Mouse (Mus musculus): Measurements from ENCODE around the gene Crls1.

The Crls1 gene

DNA sequence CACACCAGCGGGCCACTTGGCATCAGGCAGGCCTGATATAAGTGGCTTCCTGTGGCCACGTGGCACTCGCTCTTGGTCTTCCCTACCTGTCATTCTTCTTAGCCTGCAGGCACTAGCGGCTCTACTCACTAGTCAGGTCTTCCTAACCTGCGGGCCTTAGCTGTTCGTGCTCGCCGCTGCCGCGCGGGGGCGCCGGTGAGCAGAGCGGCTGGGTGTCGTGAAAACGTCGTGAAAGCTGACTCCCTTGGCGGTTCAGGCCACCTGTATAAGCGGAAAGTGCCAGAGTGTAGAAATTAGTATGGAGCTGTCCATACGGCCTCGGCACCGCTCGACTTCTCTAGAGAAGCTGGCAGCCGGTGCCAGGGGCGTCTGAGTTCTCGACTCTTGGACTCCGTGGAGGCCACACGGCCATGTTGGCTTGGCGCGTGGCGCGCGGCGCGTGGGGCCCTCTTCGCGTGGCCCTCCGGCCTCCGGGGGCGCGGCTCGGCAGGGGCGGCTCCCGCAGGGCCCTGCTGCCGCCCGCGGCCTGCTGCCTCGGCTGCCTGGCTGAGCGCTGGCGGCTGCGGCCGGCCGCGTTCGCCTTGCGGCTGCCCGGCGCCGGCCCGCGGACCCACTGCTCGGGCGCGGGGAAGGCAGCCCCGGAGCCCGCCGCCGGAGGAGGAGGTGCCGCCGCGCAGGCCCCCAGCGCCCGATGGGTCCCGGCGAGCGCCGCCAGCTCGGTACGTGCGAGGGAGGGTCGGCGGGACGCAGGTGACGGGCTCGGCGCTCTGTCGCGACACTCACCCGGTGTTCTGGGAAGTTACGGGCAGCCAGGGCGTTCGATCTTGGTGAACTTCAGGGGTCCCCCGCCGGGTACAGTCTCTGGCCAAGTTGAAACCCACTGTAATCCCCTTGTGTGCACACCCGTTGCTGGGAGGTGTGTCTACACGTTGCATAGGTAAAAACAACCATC is at the start of gene Crls1:
Gene Crls1, plus strand, starts transcription at position 260 of the 952 bp plus-strand sequence.
- DNase-seq (ENCODE audit: low spot score in 2 of 2), result peak; percentile 94 to 99

DNA sequence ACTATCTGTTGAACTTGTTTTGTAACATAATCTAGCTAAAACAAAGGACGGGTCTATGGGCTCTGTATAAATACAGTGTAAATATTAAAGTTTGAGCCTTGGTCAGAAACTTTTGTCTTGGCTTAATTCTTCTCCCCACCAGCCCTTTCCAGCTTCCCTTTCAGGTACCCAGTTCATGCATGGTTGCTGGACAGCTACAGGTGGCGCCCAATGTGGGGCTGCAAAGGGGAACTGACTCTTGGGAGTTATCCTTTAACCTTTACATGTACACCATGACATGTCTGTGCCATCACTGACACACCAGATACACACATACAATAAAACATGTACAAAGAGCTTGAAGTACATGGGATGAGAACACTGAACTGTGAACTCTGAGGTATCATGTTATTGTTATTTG is 43.5 kb upstream of the Crls1 start:
- no peak for DNase-seq (ENCODE audit: low spot score in 2 of 2)

DNA sequence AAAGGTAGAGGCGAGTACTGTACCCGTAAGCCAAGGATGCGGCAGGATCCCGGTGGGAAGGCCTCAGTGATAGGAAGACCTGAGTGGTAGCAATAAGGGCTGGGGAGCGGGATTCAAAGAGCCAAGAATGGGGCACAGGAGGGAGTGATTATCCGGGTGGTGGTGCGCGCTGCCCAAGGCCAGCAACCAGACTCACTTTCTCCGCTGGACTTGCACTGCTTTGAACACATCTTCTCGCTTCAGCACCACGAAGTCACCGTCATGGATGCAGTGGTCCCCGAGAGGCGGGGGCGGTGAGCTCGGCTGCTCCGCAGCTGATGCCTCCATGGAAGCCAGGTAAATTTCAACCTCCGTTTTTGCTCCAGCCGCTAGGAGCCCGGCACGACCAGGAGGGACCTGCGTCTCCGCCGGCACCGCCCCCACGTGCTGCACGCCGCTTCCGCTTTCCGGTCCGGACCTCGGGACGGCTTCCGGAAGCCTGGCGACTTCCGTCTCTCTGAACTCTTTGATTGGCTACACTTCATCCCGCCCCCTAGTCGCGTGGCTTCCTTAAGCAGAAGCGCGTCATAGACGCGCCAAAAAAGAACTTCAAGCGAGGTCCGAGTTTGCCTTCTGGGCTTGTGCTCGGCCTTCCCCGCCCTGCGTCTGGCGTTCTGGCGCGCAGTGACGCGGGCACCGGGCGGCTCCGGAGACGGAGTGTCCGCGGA is 30.7 kb upstream of the Crls1 start, which contains the start of the genes Trmt6 and Mcm8:
Gene Trmt6, minus strand, starts transcription at position 448 of the 707 bp plus-strand sequence.
Gene Mcm8, plus strand, starts transcription at position 534 of the 707 bp plus-strand sequence.
- DNase-seq (ENCODE audit: low spot score in 2 of 2), result peak; percentile 85 to 86

- no peak for DNase-seq (ENCODE audit: low spot score in 2 of 2)
These were observed 5.4 kb upstream of the Crls1 start for GRCm38 (mm10) chr2:132841071-132841470.

- no peak for DNase-seq (ENCODE audit: low spot score in 2 of 2)
These were observed 1.1 kb downstream of the Crls1 start for GRCm38 (mm10) chr2:132847581-132847980.

GRCm38 (mm10) chr2:132848361-132848760 is 1.9 kb downstream of the Crls1 start:
- no peak for DNase-seq (ENCODE audit: low spot score in 2 of 2)

DNA sequence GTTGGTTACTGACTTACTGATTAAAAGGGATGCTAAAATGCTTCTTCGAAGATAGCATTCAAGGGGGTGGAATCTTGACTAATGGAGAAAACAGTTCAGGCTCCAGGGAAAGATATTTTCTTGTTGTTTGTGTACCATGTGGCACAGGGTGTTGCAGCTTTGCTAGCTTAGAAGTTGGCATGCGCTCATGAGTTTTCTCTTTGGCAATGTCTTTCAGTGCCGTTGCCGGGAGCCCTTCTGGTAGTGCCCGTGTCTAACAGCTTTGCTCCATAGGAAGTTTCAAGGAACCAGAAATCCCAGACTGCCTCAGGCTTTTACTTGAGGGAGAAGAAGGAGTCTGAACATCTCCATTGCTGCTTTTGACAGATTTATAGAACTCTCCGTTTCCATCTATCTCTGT is 2.7 kb downstream of the Crls1 start:
- no peak for DNase-seq (ENCODE audit: low spot score in 2 of 2)

DNA sequence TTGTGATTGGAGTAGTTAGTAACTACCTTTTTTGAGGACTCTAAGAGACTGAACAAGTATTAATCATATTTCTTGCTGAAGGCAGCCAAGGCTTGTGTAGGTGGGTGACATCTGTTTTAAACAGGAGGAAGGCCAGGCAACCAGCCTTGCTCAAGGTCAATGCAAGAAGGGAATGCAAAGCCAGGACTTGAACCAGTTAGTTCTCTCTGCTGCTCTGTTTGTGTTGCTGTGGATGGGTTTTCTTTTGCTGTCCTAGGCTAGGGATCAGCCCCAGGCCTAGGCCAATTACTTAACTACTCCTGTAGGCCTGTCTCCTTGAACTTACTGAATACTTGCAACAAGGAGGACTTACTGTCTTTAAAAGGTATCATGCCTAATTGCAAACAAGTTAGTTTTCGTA is 6.6 kb downstream of the Crls1 start:
- DNase-seq (ENCODE audit: low spot score in 2 of 2), result no peak

DNA sequence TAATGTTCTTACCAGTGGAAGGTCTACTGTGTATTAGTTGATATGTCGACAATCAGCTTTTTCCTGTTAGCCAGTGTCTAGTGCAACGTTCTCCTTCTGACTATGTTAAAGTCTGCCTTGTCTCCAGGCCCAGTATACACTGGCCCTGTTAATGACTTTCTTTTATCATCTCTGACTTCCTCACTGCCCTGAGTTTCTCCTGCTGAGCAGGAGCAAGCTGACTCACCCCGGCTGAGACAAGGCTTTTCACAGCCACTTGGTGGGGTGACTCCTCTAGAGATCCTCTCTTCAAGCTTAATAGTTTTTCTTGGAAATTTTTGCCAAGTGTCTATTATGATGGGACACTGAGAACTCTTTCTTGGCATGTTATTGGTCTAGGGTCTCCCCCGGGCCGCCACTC is 9.9 kb downstream of the Crls1 start:
- DNase-seq (ENCODE audit: low spot score in 2 of 2), result no peak

DNA sequence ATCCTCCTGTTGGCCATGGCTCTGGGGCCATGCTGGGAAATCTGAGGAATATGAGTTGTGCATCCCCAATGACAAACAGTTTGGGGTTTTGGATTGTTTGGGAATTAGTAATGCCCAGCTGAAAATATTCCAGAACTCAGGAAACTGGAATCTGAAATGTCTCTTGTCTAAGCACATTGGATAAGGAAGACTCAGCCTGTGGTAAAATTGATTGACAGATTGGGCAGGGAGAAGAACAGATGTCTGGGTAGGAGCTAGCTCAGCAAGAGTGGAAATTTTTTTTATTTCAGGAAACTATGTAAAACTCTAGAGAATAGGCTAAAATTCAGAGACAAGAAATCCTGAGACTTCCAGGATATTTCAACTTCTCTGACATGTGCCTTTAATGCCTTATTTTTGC is 14.0 kb downstream of the Crls1 start:
- no peak for DNase-seq (ENCODE audit: low spot score in 2 of 2)

DNA sequence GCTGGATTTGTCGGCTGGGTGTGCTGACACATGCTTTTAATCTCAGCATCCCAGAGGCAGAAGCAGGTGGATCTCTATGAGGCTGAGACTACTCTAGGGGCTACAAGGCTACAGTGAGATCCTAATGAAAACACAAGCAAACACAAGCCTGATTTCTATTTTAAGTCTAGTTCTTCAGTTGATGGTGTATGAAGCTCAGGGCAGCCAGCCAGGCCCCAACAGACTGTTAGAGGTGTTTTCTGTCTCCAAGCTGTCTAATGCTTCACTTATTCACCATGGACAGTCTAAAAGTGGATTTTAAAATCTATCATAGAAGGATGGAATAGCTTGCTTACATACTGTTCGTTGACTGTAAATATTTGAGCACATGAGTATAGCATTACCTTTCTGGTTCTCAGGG is 15.0 kb downstream of the Crls1 start:
- no peak for DNase-seq (ENCODE audit: low spot score in 2 of 2)

DNA sequence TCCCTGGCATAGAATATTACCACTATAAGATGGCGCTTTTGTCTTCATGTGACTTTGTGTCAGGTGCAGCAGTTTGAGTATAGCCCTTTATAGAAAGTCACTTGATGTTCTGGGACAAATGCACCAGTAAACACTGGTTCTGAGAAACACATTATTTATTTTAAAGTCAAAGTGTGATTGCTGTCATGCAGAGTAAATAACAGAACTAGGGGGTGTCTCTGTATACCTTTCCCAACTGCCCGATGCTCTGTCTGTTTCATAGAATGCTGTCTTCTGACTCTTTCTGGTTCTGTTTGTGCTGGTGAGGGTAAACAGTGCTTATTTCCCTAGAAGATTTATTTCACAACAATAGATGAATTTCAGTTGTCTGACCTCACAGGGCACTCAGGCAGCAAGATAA is 16.9 kb downstream of the Crls1 start:
- no peak for DNase-seq (ENCODE audit: low spot score in 2 of 2)

DNA sequence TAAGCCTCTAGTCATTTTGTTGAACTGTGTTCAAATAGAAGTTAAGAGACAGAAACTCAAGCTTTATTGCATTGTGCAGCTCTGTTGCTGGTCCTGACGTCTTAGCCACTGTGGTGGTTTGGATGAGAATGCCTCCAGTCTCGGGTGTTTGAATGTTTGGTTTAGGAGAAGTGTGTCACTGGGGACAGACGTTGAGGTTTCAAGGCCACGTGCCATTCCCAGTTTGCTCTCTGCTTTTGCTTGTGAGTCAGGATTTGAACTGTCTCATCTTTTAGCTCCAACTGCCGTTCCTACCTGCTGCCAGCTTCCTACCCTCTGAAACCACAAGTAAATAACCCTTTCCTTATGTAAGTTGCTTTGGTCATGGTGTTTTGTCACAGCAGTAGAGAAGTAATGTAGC is 21.1 kb downstream of the Crls1 start:
- no peak for DNase-seq (ENCODE audit: low spot score in 2 of 2)

DNA sequence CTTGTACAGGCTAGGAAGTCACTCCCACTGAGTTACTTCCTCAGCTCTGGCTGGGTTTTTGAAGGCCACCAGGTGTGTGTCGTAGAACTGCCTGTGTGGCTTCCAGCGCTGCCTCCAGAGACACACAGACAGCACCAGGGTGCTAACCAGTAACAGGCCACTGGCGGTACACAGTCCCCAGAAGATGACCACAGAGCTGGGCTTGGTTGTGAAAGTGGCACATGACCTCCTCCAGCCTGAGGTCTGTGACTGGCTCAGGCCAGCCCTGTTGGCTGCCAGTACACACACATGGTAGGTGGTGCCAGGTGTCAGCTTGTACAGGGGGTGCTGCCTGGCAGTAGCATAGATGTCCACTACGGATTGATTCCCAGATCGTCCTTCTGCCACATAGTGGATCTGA is 23.2 kb downstream of the Crls1 start:
- no peak for DNase-seq (ENCODE audit: low spot score in 2 of 2)

GRCm38 (mm10) chr2:132870286-132870685 is 23.8 kb downstream of the Crls1 start:
- DNase-seq (ENCODE audit: low spot score in 2 of 2), result no peak

DNA sequence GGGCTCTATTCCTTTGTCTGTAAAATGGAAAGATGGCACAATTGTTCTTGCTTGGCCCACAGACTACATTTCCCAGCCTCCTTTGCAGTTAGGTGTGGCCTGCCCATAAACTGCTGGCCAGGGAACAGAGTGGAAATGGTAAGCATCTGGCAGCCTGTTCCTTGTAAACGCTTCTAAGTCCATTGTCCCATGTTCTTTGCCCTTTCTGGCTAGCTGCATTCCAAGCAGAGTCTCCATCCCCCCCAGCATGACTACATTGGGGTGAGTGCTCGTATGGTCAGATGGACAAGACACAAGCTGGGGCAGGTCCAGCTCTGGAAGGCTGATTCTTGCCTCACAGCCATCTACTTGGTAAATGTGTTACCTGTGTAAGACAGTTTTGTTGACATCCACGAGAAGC is 25.2 kb downstream of the Crls1 start:
- no peak for DNase-seq (ENCODE audit: low spot score in 2 of 2)

DNA sequence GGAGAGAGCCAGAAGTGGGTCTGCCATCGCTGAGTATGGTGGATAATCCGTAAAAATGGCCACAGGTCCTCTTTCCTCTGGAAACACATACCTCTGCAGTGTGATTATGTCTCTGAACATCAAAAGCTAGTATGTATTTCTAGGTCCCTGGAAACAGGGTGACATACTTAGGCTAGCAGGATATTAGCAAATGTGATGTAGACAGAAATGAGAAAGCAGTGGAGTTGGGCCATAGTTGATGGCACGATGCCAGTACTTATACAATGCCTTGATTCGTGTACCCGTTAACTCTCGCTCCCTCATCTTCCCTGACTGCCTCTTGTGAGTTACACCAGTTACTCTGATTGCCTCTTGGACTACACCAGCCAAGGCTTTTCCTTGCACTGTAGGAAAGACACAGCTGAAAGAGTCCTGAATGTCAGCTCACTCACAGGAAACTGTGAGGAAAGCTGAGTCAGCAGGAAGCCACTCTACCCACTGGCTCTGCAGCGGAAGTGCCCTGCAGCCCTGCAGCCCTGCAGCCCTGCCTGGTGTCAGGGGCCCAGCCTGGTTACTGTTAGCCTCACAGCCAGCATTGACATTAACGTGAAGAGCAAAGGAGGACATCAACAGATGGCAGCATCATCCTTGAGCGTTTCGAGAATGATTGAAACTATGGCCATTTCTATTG is 27.3 kb downstream of the Crls1 start:
- peak in 1 of 2 experiments; percentile 12 for DNase-seq (ENCODE audit: low spot score in 2 of 2)

- no peak for DNase-seq (ENCODE audit: low spot score in 2 of 2)
These were observed 30.5 kb downstream of the Crls1 start for GRCm38 (mm10) chr2:132876991-132877390.

DNA sequence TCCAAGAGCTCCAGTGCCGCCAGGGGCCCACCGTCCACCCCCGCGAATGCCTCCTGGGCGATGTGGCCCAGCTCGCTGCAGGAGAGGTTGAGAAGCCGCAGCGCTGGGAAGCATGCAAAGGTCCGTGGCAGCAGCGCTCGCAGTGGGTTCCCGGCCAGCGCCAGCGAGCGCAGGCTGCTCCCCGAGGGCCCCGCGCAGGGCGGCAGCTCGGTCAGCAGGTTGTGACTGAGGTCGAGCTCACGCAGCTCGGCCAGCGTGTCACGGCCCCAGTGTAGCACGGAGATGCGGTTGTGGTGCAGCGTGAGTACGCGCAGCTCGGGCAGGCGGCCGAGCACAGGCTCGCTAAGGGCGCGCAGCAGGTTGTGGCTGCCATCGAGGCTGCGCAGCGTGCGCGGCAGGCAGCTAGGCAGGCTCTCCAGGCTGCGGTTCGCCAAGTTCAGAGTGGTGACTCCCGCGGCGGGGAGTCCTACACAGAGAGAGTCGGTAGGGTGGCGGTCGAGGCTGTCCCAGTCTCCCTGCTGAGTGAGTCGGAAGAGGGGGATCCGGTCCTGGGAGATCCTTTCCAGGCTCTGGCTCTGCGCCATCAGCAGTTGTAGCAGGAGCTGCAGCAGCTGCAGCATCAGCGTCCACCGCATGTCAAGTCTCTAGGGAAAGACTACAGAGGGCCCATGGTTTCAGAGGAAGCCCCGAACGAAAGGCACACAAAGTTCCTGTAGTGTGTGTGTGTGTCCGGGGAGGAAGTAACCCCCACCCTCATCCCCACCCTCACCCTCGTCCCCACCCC is 33.0 kb downstream of the Crls1 start:
- no peak for DNase-seq (ENCODE audit: low spot score in 2 of 2)

DNA sequence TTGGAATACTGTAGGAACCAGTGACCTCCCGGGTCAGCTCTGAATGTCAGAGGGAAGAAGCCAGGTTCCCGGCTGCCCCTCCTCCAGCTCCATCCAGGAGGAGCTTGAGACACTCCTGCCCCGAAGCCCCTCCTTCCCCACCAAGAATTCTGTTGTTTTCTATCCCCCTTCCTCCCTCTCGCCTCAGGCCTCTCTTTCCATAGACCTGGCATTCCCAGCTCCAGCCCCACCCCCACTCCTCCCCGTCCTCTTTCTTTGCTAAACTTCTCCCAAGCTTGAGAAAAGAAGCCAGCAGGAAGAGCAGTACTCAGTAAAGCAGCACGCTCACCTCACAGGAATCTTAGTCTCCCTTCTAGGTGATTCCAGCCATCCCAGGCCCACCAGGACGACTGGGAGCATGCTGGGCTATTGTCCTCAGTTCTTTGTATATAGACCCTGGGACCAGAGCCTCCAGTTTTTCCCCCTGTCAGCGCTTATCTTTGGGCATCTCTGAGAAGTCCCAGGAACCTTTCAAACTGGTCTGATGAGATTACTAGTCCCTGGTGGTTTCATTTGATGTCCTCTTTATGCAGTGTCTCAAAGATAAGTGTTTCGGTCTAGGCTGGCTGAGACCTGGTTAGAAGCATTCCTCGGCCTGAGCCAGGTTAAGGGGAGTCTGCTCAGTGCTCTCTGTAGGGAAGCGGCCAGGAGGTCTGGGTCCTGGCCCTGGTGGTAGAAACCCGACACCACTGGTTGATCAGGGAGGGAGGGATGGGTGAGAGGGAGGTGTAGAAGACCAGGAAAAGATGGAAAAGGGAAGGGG is 34.6 kb downstream of the Crls1 start, which contains the start of gene Lrrn4:
Gene Lrrn4, minus strand, starts transcription at position 48 of the 802 bp plus-strand sequence.
- DNase-seq (ENCODE audit: low spot score in 2 of 2), result no peak
